Mouse (Mus musculus): ENCODE measurements around the gene 4632433K11Rik.

GRCm38 (mm10) chr7:5016057-5016456 lies 17.9 kb upstream of the 4632433K11Rik start:
- TF ChIP-seq CTCF (IDR thresholded peaks at IDR 0.05; ENCODE audit: low read depth, low read length) (no peak), POLR2A (IDR thresholded peaks at IDR 0.05; ENCODE audit: borderline replicate concordance, low read depth, low read length) (no peak)

All from bone marrow macrophage, adult 2 months (primary cell).